Mouse (Mus musculus): ENCODE results near the gene Tspan31.

GRCm38 (mm10) chr10:127071203-127071602, 1.1 kb upstream of the Tspan31 start:
- TF ChIP-seq CTCF (IDR thresholded peaks at IDR 0.05) (no peak), EP300 (IDR thresholded peaks at IDR 0.05) (no peak)
